Mouse (Mus musculus) natural killer cell, adult 2 months (primary cell): Measurements from ENCODE around the gene Clec2d.
"Not testable (repeated sequence)": the region's sequence is repeated elsewhere in the genome, so short reads cannot be mapped to it uniquely, and the experiment has no call there.

ENCODE experiments used
- DNase-seq, 2 experiments: peaks; one replicate each; pipeline ENCODE4 v3.0.0; 2022; ENCODE audit warnings: low spot score in 2 of 2

The Clec2d gene

GRCm38 (mm10) chr6:129187200-129187651 lies 6.8 kb downstream of the Clec2d start:
- no peak for DNase-seq

- not testable (repeated sequence) for DNase-seq
Measured at GRCm38 (mm10) chr6:129187816-129188215, 7.4 kb downstream of the Clec2d start.

- DNase-seq = no peak
Measured at GRCm38 (mm10) chr6:129193431-129193830, 13.0 kb downstream of the Clec2d start.

- DNase-seq = peak; percentile 28 to 53
Measured at GRCm38 (mm10) chr6:129200066-129200465, 19.7 kb downstream of the Clec2d start.

- no peak for DNase-seq
Measured at GRCm38 (mm10) chr6:129202306-129202705, 21.9 kb downstream of the Clec2d start.

GRCm38 (mm10) chr6:129204342-129204741 lies 23.9 kb downstream of the Clec2d start:
- no peak for DNase-seq

- DNase-seq = no peak
Measured at GRCm38 (mm10) chr6:129204838-129205237, 24.4 kb downstream of the Clec2d start.

GRCm38 (mm10) chr6:129208891-129209519 lies 28.6 kb downstream of the Clec2d start:
- DNase-seq = peak in 1 of 2 experiments; percentile 58

- DNase-seq = no peak
Measured at GRCm38 (mm10) chr6:129209785-129210446, 29.5 kb downstream of the Clec2d start.

GRCm38 (mm10) chr6:129210447-129210790 lies 30.0 kb downstream of the Clec2d start:
- peak; percentile 52 to 65 for DNase-seq

GRCm38 (mm10) chr6:129212421-129213195 lies 32.2 kb downstream of the Clec2d start:
- no peak for DNase-seq

- DNase-seq = no peak
Measured at GRCm38 (mm10) chr6:129213497-129213896, 33.1 kb downstream of the Clec2d start.

- DNase-seq = no peak
Measured at GRCm38 (mm10) chr6:129214263-129214662, 33.8 kb downstream of the Clec2d start.

GRCm38 (mm10) chr6:129215053-129215452 lies 34.6 kb downstream of the Clec2d start:
- DNase-seq = no peak

GRCm38 (mm10) chr6:129215886-129216637 lies 35.6 kb downstream of the Clec2d start:
- no peak for DNase-seq

- no peak for DNase-seq
Measured at GRCm38 (mm10) chr6:129216721-129217230, 36.4 kb downstream of the Clec2d start.

- DNase-seq = no peak
Measured at GRCm38 (mm10) chr6:129218191-129218696, 37.8 kb downstream of the Clec2d start.

GRCm38 (mm10) chr6:129219897-129220517 lies 39.6 kb downstream of the Clec2d start:
- no peak for DNase-seq

GRCm38 (mm10) chr6:129221053-129221452 lies 40.6 kb downstream of the Clec2d start:
- no peak for DNase-seq

- DNase-seq = no peak
Measured at GRCm38 (mm10) chr6:129222188-129222800, 41.9 kb downstream of the Clec2d start.

- DNase-seq = no peak
Measured at GRCm38 (mm10) chr6:129223611-129224010, 43.2 kb downstream of the Clec2d start.
